Mouse (Mus musculus) mouse trophoblast stem cell (cell line): ENCODE results near the gene Mcm3ap.

Experiments
- in situ Hi-C, 2 experiments: fragments of 300-500 bp; cut with MseI, MboI; formaldehyde crosslinking; loops; 2 replicates in 1 of 2; 3 replicates in 1 of 2; pipeline ENCODE4 v1.15.1; 2025

Gene Mcm3ap

DNA sequence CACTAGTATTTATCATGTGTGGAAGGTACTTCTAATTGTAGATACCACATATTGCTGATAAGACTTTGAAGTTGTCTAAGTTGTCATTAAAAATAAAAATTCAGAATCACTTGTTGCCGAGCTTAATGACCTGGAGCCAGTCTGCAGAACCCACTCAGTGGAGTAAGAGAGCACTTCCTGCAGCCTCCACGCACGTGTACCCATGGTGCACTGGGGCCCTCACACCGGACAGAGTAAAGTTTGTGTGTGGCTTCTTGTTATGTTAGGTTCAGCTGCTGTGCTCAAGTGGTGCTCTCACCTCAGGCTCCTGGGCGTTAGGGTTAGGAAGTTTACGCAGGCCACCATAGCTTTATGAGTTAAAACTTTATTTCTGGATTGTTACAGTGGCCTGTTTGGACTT lies 26.8 kb downstream of the Mcm3ap start:
- in situ Hi-C loops: no loop called here

DNA sequence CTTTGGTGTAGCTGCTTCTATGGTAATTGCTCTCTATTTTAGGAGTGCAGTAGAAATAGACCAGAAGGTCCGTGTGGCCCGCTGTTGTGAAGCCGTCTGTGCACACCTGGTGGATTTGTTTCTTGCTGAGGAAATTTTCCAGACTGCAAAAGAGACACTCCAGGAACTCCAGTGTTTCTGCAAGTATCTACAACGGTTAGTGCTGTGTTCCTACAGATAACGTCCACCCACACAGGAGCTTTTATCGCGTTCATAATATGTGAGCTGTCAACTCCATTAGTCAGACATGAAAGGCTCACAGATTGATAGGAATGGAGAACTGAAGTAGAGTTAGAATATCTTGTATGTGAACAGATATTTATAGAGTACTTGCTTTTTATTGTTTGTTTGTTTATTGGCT lies 27.6 kb downstream of the Mcm3ap start:
- in situ Hi-C loops: no loop called here

DNA sequence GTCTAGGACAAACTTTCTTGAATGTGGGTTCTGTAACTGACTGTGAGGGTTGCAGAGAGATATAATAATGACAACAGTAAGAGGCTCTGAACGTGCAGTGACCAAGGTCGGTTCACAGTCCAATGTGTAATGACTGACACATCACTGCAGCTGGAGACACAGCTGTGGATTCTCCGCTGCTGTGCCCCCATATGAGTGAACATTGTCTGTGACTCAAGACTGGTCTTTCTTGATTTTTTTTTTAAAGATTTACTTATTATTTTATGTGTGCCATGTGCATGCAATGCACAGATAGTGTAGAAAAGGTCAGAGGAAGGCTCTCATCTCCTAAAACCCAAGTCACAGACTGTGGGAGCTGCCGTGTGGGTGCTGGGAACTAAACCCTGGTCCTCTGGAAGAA lies 28.8 kb downstream of the Mcm3ap start:
- in situ Hi-C loops: no loop called here

DNA sequence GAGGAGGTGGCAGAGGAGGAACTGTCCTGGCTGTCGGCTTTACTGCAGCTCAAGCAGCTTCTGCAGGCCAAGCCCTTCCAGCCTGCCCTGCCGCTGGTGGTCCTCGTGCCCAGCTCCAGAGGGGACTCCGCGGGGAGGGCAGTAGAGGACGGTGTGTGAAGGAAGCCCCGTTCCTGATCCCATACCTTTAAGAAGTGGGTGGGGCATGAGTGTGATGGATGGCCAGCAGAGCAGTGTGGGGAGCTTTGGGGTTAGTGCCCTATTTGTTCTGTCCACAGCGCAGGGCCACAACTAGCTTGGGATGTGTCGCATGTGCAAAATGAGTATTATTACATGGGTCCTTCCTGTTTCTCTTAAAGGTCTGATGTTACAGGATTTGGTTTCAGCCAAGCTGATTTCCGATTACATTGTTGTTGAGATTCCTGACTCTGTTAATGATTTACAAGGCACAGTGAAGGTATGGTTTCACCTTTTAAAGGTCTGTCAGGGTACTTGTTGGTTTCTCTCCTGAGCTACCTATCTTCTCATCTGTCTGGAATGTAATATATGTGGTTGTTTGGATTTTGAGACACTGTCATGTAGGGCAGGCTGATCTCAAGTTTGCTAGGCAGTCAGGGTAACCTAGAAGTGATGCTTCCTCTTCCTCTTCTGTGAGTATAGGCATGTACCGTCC lies 35.7 kb downstream of the Mcm3ap start:
- in situ Hi-C loops: no loop called here

DNA sequence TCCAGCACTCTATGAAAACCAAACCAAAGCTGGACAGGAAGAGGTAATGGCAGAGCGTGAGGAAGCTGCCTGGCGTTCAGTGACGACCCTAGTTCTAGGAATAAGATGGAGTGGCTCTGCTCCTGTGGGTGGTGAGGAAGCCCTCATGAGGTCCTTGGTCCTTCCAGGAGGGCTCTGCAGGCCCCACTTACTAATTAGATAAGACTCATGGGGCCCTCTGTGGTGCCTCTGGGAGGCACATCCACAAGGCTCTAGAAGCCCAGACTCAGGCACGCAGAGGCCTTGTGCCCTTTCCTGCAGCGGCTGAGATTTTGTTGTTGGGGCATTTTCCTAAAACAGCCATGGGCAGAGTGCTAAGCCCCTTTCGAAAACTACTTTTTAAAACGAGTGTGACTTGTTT lies 37.1 kb downstream of the Mcm3ap start:
- in situ Hi-C loops: no loop called here

DNA sequence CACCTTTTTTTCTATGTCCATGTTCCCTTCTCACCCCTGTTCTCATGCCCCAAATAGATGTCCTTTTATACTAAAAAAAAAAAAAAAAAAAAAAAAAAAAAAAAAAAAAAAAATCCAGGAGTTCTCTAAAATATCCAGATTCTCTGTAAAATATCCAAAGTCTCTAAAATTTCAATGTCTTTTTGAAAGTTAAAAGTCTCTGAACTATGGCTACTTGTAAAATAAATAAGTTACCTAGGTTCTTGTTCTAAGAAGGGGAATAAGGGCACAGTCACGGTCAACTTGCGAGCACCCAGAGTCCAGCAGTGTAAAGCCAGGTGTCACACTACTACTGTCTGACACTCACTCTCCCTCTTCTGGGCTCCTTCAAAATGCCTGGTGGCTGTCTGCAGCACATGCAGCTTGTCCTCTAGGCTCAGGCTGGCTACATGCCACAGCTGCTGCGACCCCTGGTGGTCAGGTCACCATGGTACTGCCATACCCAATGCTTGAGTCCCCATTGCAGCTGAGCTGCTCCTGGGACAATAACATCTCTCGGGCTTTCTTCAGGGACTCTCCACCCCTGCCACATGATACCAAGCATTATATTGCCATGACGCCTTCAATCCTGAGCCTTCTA lies 44.3 kb downstream of the Mcm3ap start:
- in situ Hi-C loops: no loop called here

DNA sequence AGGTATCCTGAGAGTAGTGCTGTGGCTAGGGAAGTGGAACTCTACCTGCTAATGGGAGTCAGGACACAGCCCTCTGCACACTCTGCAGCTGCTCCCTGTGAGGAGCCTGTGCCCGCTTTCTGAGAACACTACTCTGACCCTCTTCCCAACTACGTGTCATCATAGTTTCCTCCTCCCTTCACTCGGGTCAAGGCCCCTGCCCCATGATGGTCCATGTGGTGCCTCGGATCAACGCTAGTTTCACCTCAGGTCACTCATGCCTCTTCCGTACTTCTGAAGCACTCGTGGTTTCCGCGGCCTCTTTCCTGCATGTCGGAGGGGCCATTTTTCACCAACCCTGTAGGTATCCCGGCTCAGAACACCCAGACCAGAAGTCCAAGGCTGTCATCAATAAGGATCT lies 62.2 kb downstream of the Mcm3ap start:
- in situ Hi-C loops: no loop called here

DNA sequence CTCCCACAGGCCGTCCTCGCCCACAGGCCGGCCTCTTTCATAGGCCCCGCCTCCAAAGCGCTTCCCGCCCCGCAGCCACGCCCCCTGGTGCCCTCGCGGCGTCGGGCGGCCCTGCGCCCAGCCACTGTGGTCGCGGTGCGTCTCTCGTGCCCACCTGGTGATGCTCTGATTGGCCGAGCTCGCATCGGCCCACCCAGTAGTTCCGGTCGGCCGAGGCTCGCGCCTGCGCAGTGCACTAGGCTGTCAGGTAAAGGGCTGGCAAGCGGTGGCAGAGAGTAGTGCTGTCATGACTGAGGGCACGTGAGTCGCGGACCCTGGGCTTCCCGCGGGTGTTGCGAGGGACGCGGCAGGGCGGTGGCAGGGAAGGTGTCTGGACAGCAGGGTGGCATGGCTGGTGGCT lies 62.6 kb downstream of the Mcm3ap start, which contains the start of gene Lss:
Gene Lss, plus strand, starts transcription at position 214 of the 400 bp plus-strand sequence.
- in situ Hi-C loops: no loop called here

DNA sequence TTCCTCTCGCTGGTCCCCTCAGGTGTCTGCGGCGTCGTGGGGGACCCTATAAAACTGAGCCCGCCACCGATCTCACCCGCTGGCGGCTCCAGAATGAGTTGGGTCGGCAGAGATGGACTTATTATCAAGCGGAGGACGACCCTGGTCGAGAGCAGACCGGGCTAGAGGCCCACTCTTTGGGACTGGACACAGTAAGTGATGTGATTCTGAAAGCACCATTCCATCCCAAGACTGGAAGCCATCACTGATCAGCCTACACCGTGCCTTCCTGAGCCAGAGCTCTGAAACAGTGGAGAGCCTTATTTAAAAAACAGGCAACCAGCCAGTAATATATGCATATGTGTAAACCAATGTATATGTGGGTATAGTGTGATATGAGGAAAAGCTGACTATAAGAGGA lies 63.1 kb downstream of the Mcm3ap start:
- in situ Hi-C loops: no loop called here

DNA sequence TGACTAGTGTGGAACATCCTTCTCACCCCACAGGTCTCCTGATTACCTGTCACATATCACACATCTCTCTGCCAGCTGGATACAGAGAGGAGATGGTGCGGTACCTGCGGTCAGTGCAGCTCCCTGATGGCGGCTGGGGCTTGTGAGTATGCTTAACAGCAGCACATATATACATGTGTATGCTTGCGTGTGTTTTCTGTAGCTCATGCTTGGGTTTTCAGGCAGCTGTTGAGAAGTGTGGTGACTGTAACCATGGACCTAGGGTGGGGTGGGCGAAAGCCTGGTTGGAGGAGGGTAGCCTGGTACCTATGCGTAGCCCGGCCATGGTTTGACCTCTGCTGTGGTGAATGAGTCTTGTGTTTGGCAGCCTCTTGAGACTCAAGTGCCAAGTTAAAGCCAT lies 66.8 kb downstream of the Mcm3ap start:
- in situ Hi-C loops: no loop called here

DNA sequence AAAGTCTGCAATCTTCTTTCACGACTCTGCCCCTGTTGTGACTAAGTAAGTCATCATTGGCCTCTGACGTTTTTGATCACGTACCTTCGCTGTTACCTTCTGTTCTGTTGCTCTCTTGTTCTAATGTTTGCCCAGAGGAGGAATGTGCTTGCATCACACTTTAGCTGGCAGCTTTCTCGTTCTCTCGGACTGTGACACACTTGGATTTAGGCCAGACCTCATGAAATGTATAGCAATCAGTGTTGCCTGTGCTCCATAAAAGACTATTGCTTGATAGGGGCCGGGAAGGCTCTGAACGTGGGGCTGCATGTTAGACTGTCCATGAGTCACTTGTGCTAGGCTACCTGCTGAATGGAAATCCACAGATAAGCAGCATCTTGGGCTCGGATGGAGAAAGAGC lies 68.9 kb downstream of the Mcm3ap start:
- in situ Hi-C loops: no loop called here

DNA sequence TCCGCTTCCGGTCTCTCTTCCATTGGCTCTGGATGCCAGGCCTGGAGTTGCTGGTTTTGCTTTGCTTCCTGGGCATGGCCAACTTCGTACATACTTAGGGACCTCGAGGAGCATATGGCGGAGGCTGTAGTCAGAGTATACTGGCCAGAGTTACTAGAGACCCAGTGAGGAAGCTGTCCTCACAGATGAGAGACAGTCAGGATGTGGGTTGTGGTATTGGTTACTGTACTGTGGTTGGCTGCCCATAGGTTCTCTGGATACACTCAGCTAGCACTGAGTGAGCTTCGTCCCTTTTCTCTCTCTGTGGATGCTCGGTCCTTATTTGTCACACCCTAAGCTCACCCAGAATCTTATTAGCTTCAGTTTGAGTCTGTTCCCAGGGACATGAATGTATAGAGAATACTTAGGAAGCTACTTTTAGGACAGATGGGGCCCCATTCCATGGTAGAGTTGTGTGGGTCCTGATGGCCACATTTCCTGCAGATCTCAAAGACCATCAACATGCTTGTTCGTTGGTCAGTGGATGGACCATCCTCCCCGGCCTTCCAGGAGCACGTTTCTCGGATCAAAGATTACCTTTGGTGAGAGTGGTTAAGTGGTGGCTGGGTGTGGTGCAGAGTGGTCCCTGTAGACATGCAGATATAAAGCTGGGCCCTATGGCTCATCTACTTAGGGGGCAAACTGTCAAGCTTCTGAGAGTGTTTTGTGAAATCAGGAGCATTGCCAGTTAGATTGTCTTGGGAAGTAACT lies 72.8 kb downstream of the Mcm3ap start:
- in situ Hi-C loops: no loop called here

DNA sequence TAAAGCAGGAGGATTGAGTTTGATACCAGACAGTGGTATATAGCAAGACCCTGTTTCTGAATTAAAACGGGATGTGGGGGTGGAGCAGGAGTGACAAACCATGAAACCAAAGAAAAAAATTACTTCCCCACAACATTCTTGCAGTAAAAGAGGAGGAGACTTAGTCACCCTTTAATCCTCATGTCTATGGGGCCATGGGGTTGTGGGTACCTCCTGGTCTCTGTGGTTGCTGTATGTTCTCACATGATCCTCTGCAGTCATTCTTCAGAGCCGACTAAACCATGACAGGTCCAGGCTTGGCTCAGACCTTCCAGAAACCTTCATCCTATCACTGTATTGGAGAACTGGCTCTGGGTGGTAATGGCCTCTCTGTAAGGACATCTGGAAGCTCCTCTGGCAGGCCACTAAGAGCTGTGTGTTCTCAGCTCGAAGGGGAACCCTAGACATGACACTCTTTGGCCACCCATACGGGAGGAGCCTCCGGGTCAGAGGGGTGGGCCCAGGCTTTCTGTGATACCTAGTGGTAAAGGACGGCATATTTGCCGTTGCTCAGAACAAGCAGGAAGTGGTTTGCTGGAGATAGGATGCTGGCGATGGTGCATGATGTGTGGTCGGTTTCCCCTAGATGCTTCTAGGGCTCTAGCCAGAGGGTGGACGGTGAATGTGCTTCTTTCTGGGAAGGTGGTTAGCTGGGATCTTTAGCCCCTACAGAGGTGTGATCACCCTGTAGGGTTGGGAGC lies 74.1 kb downstream of the Mcm3ap start:
- in situ Hi-C loops: no loop called here

DNA sequence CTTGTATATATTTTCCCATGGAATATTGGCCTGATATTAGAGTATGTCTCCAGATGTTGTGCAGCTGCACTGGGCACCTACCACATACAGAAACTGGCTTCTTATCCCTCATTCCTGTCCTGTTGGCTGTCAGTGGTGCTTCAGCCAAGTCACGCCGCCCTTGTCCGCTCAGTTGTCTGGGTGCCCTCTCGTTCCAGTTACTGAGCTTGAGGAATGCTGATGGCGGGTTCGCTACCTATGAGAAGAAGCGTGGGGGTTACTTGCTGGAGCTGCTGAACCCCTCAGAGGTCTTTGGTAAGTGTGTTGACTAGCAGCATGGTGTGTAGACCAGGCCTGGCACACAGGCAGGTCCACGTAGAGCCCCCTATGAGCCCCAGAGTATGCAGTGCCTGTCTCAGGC lies 77.8 kb downstream of the Mcm3ap start:
- in situ Hi-C loops: no loop called here

DNA sequence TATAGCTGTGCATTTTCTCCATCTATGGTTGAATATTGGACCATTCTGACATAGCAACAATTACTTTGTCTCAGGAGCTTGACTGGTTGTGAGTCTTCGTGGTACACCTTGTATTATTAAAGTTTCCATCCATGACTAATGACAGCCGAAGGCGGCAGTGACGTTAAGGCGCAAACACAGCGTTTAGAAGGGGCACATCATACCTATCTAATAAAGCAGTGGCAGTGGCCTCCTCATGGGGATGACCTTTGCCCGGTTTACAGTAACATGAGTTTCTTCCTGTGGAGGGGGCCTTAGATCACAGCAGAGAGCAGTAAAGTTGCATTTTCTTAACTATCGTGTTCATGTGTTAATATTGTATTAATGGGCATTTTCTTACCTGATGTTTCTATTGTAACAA lies 79.5 kb downstream of the Mcm3ap start:
- in situ Hi-C loops: no loop called here

DNA sequence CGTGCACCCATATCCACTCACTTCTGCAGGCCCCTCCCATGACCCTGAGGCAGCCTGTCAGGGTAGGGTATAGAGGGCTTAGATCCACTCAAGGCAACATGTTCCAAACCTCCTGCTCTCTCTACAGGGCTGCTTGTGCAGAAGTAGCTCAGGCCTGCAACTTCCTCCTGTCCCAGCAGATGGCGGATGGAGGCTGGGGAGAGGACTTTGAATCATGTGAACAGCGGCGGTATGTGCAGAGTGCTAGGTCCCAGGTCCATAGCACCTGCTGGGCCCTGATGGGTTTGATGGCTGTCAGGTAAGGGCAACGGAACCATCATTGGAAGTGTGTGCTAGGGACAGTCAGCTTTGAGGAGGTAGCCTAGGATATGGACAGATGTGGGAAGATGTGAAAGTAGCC lies 81.7 kb downstream of the Mcm3ap start:
- in situ Hi-C loops: loop anchor here in 1 of 2 experiments (25.0 kb wide), 1 partner anchor 187 kb away; the partner anchor contains the start of gene Col6a1

DNA sequence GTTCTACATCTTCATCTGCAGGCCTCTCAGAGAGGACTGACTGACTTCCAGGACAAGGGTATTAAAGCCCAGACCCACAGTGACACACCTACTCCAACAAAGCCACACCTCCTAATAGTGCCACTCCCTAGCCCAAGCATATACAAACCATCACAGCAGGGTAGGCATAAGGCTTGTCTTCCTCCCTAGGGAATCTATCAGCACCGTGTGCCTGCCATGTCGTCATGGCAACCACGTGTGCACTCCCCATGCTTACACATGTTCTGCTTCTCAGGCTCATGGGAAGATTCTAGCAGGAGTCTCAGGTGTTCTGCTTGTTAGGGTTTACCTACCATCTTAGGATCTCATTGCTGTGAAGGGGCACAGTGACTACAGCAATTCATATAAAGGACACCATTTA lies 82.8 kb downstream of the Mcm3ap start:
- in situ Hi-C loops: loop anchor here in 1 of 2 experiments (25.0 kb wide), 1 partner anchor 186 kb away; the partner anchor contains the start of gene Col6a1

DNA sequence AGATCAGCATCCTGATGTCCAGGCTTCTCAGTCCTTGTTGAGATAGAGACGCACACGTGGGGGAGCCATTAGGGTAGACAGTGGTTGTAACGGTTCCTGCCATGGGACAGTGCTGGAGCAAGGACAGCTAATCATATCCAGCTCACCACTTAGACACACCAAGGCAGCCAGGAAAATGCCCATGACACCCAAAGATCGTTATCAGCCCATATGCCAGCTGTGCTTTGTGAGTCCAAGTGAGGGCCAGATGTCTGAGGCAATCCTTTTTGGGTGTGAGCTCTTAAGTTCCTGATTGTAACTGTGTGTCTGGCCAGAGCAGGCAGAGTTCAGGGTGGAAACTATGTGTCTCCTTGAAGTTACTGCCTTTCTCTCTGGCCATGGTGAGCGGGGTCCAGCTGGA lies 85.3 kb downstream of the Mcm3ap start:
- in situ Hi-C loops: loop anchor here in 1 of 2 experiments (25.0 kb wide), 1 partner anchor 183 kb away; the partner anchor contains the start of gene Col6a1

DNA sequence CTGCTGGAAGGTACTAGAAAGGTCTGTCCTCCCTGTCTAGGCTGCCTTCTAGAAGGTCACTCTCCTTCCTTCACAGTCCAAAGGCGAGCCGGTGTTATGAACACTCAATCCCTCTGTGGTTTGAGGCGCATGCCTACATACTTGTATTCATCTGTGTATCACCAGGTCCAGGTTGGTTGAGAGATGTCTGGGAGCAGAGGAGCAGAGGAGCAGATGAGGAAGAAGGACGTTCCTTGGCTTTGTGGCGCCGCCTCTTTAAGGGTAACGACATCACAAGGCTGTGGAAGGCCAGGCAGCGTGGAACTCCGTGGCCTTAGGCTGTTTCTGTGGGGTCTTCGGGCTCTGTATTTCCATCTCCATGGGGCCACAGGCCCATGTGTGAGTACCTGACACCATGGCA lies 93.2 kb downstream of the Mcm3ap start, which contains the start of gene Spatc1l:
Gene Spatc1l, plus strand, starts transcription at position 301 of the 400 bp plus-strand sequence.
- in situ Hi-C loops: loop anchor here in 1 of 2 experiments (25.0 kb wide), 1 partner anchor 175 kb away; the partner anchor contains the start of gene Col6a1
